Mouse (Mus musculus) brain, embryonic 14.5 days (tissue): ENCODE results near the gene Fads6.

ENCODE experiments used
- CTCF ChIP-seq: fragments of 200-500 bp; IDR thresholded peaks from 2 replicates; pipeline ENCODE4 v1.5.1; 2012; ENCODE audit warnings: inconsistent platforms, mild to moderate bottlenecking, moderate library complexity, borderline replicate concordance; ENCODE audit not compliant: insufficient read depth, insufficient read length; ENCODE audit errors: extremely low read depth
- POLR2A ChIP-seq: fragments of 200-500 bp; IDR thresholded peaks from 2 replicates; pipeline ENCODE4 v1.6.1; 2012; ENCODE audit warnings: mild to moderate bottlenecking, inconsistent platforms, borderline replicate concordance; ENCODE audit not compliant: poor library complexity, insufficient read depth, insufficient read length, severe bottlenecking; ENCODE audit errors: extremely low read depth

GRCm38 (mm10) chr11:115288305-115288704 is 9.2 kb downstream of the Fads6 start:
- TF ChIP-seq CTCF (no peak), POLR2A (no peak)
